Mouse (Mus musculus): ENCODE measurements around the gene Spi1. TPM values are rescaled to one million over a fixed set of nuclear protein-coding genes. Genes with fewer than 3 reads are reported as not detected.

The Spi1 gene
- polyA plus RNA-seq, 1 experiment = 26.7 TPM

GRCm38 (mm10) chr2:91157002-91157752 is 75.0 kb downstream of the Spi1 start:
- DNase-seq (ENCODE audit: low read depth, low spot score) = peak; percentile 25
- 24% methylated on average over 6 of the region's 6 CpGs for WGBS

GRCm38 (mm10) chr2:91160591-91160990 is 78.4 kb downstream of the Spi1 start:
- no peak for DNase-seq (ENCODE audit: low read depth, low spot score)
- WGBS = 78% methylated on average over 6 of the region's 6 CpGs

- whole genome bisulfite sequencing = 78% methylated on average over 4 of the region's 4 CpGs
- DNase-seq (ENCODE audit: low read depth, low spot score) = no peak
These were observed 80.8 kb downstream of the Spi1 start for GRCm38 (mm10) chr2:91162952-91163351.

- WGBS = 72% methylated on average over 5 of the region's 5 CpGs
These were observed 81.3 kb downstream of the Spi1 start for GRCm38 (mm10) chr2:91163532-91163931.

DNA sequence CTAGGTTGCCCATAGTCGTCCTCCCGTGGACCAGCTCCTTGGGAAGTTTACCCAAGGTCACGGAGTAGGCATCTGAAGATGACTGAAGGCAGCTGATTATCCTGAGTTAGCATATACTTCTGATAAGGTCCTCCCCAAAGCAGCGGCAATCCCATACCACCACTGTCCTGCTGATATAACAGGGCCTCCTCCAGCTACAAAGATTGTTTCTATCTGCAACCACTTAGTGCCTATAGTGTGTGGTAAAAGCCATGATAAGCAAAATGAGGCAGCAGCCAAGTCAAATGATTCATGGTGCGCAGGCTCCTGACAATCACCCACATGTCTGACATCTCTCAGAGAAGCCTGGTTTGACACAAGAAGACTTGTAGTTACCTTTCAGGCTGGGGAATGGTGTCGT is 82.8 kb downstream of the Spi1 start:
- WGBS = 80% methylated on average over 6 of the region's 6 CpGs

More at GRCm38 (mm10) chr2:91163532-91163931, 81.3 kb downstream of the Spi1 start:
- DNase-seq (ENCODE audit: low read depth, low spot score) = no peak

More for the DNA sequence above, 82.8 kb downstream of the Spi1 start:
- no peak for DNase-seq (ENCODE audit: low read depth, low spot score)

Other genes starting within 250 kb of the Spi1 start
- 210 and 242 TPM in 2 replicates for gene Mtch2, start 235.2 kb upstream of the Spi1 start, polyA plus RNA-seq (2012; rRNA removed)
- gene C1qtnf4, start 196.5 kb upstream of the Spi1 start, polyA plus RNA-seq (2012; rRNA removed) = 1.2 and 1.8 TPM in 2 replicates
- 9.6 and 11.8 TPM in 2 replicates for gene Kbtbd4, start 177.7 kb upstream of the Spi1 start, polyA plus RNA-seq (2012; rRNA removed)
- 197 and 211 TPM in 2 replicates for gene Ndufs3, start 177.6 kb upstream of the Spi1 start, polyA plus RNA-seq (2012; rRNA removed)
- 31.7 and 45.2 TPM in 2 replicates for gene Celf1, start 142.0 kb upstream of the Spi1 start, polyA plus RNA-seq (2012; rRNA removed)
- 0.49 and 0.50 TPM in 2 replicates for gene Rapsn, start 46.8 kb upstream of the Spi1 start, polyA plus RNA-seq (2012; rRNA removed)
- 112 and 116 TPM in 2 replicates for gene Psmc3, start 28.4 kb upstream of the Spi1 start, polyA plus RNA-seq (2012; rRNA removed)
- gene Slc39a13, start 12.0 kb upstream of the Spi1 start, polyA plus RNA-seq (2012; rRNA removed) = 21.4 and 22.7 TPM in 2 replicates
- 0.10 and 0.11 TPM in 2 replicates for gene Mybpc3, start 35.8 kb downstream of the Spi1 start, polyA plus RNA-seq (2012; rRNA removed)
- 11.2 and 16.8 TPM in 2 replicates for gene Madd, start 101.4 kb downstream of the Spi1 start, polyA plus RNA-seq (2012; rRNA removed)
- 70.2 and 109 TPM in 2 replicates for gene Nr1h3, start 120.4 kb downstream of the Spi1 start, polyA plus RNA-seq (2012; rRNA removed)
- gene Acp2, start 120.5 kb downstream of the Spi1 start, polyA plus RNA-seq (2012; rRNA removed) = 17.8 and 34.3 TPM in 2 replicates
- gene Ddb2, start 154.6 kb downstream of the Spi1 start, polyA plus RNA-seq (2012; rRNA removed) = 10.3 and 14.4 TPM in 2 replicates
- gene Pacsin3, start 173.6 kb downstream of the Spi1 start, polyA plus RNA-seq (2012; rRNA removed) = 2.8 and 3.7 TPM in 2 replicates
- 32.7 and 34.7 TPM in 2 replicates for gene Arfgap2, start 182.6 kb downstream of the Spi1 start, polyA plus RNA-seq (2012; rRNA removed)